Mouse (Mus musculus) cerebellum, adult 8-10 months (tissue): ENCODE data around the gene Defb41.
"Not testable (repeated sequence)": the region's sequence is repeated elsewhere in the genome, so short reads cannot be mapped to it uniquely, and the experiment has no call there.

Experiments
- DNase-seq: peaks from one replicate; pipeline ENCODE4 v3.0.0; 2022

Gene Defb41

GRCm38 (mm10) chr1:18265038-18265437 lies at the start of gene Defb41:
Defb41 (minus strand) TSS chr1:18265138.
- no peak for DNase-seq

DNA sequence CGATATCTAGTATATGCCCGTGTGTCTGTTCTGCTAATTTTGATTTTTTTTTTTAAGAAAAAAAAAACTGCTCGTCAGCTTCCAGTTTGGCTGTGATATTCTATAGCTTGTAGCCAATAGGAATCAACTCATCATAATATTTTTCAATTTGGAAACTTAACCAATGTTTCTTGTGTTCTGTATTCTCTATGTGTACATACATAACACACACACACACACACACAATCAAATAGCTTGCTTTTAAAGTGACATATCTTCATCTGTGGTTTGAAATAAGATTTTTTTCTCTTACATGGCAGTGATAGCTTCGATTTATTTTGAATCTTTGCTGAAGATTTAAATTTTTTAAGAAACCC lies 43.5 kb upstream of the Defb41 start:
- DNase-seq: no peak

DNA sequence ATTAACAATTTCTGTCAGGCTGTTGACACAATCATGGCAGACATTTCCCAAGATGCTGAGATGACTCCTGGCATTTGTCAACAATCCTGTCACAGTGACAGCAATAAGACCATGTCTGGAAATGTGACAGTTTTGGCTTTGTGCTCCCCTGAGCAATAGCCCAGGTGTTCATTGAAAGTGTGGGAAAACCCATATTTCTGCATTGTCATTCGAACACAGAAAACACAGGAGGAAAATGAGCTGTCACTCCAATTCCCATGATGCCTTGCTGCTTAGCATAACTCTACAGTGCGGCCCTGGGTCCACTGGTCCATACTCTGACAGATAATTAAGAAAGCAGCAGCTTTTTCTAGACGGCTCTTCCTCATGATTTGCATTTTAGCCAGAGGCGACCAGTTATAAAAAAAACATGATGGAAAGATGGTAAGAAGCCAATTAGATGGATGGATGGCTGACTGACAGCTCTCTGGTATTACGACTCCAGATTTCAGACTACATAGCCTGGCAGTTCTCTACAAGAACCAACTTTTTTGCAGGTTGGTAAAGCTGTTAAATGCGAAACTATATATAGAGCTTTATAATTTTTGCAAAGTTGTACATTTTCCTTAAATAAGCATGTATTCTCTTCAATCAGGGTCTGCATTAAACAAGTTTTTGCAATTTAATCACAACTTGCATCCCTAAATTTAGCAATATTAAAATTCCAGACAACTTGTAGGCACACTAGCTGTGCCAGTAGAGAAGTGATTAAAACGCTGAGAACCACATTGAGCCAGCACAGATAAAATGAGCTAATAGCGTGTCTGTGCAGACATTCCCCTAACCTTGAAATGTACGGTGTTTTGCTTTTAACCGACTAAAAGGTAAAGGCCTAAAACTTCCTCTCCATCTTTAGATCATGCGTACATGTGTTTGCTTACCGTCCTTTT lies 42.9 kb upstream of the Defb41 start:
- no peak for DNase-seq

GRCm38 (mm10) chr1:18292515-18292914 lies 27.6 kb upstream of the Defb41 start:
- DNase-seq: no peak

GRCm38 (mm10) chr1:18288860-18289259 lies 23.9 kb upstream of the Defb41 start:
- no peak for DNase-seq

DNA sequence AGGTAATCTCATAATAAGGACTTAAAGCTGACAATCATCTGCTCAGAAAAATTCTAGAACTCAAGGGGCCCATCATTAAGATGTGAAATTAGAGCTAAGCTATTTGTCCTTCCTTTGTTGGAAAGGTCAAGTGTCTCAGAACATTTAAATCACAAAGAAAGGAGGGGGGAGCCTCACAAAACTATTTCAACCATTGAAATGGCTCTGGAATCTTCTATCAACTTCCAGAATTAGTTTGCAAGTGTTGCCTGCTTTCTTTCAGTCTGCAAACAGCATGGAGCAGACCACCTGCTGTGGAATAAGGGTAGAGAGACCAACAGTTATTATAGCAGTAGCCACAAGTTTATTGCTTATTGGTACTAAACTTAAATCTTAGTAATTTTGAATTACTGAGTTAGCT lies 22.4 kb upstream of the Defb41 start:
- no peak for DNase-seq

GRCm38 (mm10) chr1:18271095-18271494 lies 6.2 kb upstream of the Defb41 start:
- DNase-seq: no peak

DNA sequence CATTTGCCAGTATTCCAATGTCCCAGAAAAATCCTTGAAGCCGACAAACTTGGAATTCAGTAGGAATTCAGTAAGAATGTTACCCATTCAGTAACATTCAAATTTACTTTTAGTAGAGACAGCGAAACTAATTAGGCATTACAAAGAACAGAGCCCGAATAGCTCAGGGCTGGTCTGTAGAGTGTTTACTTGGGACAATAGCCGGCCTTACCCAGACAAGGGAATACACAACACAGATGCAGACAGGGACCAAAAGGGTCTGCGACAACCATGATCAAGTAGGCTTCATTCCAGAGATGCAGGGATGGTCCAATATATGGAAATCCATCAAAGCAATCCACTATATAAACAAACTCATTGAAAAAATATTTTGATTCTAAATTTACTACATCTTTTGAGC lies 3.9 kb upstream of the Defb41 start:
- DNase-seq: no peak

GRCm38 (mm10) chr1:18245801-18246580 lies 18.9 kb downstream of the Defb41 start:
- not testable (repeated sequence) for DNase-seq

DNA sequence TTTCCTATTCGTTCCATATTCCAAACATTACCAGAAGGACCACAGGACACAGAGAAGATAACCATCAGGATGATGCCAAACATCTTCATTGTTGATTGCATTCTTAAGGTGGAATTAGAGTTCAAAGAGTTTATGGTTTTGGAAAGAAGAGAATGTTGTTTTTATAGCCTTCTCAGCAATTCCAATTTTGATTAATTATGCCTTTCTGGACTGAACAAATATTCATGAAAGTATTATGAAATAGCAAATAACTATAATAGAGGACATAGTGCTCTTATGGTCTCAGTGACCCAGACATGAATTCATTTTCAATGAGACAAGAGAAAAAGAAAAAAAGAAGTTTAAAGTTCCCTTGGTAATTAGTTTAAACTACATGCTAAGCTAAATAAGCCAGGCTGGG lies 27.6 kb downstream of the Defb41 start, which contains the start of gene Defb18:
TSS of gene Defb18 (minus strand) at position 101 of the 400 bp plus-strand sequence.
- DNase-seq: no peak

- DNase-seq: no peak
Measured at GRCm38 (mm10) chr1:18223385-18223945, 41.5 kb downstream of the Defb41 start.
